Mouse (Mus musculus) small intestine, adult 2 months (tissue): ENCODE data around the gene Aftph.

Source experiments
- CTCF ChIP-seq: fragments of 200-500 bp; IDR thresholded peaks from 2 replicates; pipeline ENCODE4 v1.5.1; 2012; ENCODE audit warnings: low read depth, mild to moderate bottlenecking, control low read depth, inconsistent platforms, low read length, moderate library complexity, mixed read lengths; ENCODE audit not compliant: insufficient replicate concordance, insufficient read length; ENCODE audit errors: extremely low read depth
- POLR2A ChIP-seq: fragments of 200-500 bp; IDR thresholded peaks from 2 replicates; pipeline ENCODE4 v1.6.1; 2012; ENCODE audit warnings: low read depth, mild to moderate bottlenecking, control low read depth, inconsistent platforms, low read length, moderate library complexity

- no peak for TF ChIP-seq CTCF
- no peak for TF ChIP-seq POLR2A
Observed at GRCm38 (mm10) chr11:20784776-20785175, 43.4 kb upstream of the Aftph start.
